Mouse (Mus musculus) heart, embryonic 12.5 days (tissue): ENCODE results near the gene Tomt. TPM values are rescaled to one million over a fixed set of nuclear protein-coding genes. Genes with fewer than 3 reads are reported as not detected.
"Not testable (repeated sequence)": the region's sequence is repeated elsewhere in the genome, so short reads cannot be mapped to it uniquely, and the experiment has no call there.

Experiments
- ATAC-seq: fragments of 200-750 bp; cut with Nextera tagmentation; 2 replicates; pipeline ENCODE4 v1.8.0; 2017; ENCODE audit warnings: moderate TSS enrichment, moderate library complexity; ENCODE audit not compliant: insufficient number of reproducible peaks, low FRiP score
- H3K27ac ChIP-seq: fragments of 300-500 bp; sonication (generic); 2 replicates; pipeline ENCODE4 v1.5.1; 2016; ENCODE audit warnings: mild to moderate bottlenecking, moderate library complexity; ENCODE audit not compliant: poor library complexity, severe bottlenecking
- H3K27me3 ChIP-seq: fragments of 300-500 bp; sonication (generic); replicated peaks from 2 replicates; pipeline ENCODE4 v1.6.1; 2016; ENCODE audit warnings: mild to moderate bottlenecking, moderate library complexity
- H3K36me3 ChIP-seq: fragments of 300-500 bp; sonication (generic); 2 replicates; pipeline ENCODE4 v1.6.1; 2016; ENCODE audit warnings: mild to moderate bottlenecking, moderate library complexity
- H3K4me1 ChIP-seq: fragments of 300-500 bp; sonication (generic); replicated peaks from 2 replicates; pipeline ENCODE4 v1.6.1; 2016; ENCODE audit warnings: mild to moderate bottlenecking
- H3K4me2 ChIP-seq: fragments of 300-500 bp; sonication (generic); 2 replicates; pipeline ENCODE4 v1.6.1; 2016; ENCODE audit warnings: mild to moderate bottlenecking, moderate library complexity
- H3K4me3 ChIP-seq: fragments of 300-500 bp; sonication (generic); 2 replicates; pipeline ENCODE4 v1.5.1; 2016; ENCODE audit warnings: mild to moderate bottlenecking
- H3K9ac ChIP-seq: fragments of 300-500 bp; sonication (generic); 2 replicates; pipeline ENCODE4 v1.6.1; 2016; ENCODE audit warnings: mild to moderate bottlenecking, moderate library complexity
- H3K9me3 ChIP-seq: fragments of 300-500 bp; sonication (generic); replicated peaks from 2 replicates; pipeline ENCODE4 v1.6.1; 2016; ENCODE audit warnings: mild to moderate bottlenecking, moderate library complexity
- WGBS: fragments of 180-500 bp; shearing (Covaris S2); methylation state at CpG from one replicate; pipeline ENCODE4 v1.1.7; 2016; 5-methylcytosine and 5-hydroxymethylcytosine counted together
- polyA plus RNA-seq: library from polyadenylated mRNA; unstranded; fragments of >200 nt; fragmentation: Nextera tagmentation; extraction: Ambion mirVana; gene quantifications from 2 replicates; pipeline ENCODE4 v1.2.1, GENCODE M21; 2016

The Tomt gene
- 0.42 and 0.45 TPM in 2 replicates for polyA plus RNA-seq

DNA sequence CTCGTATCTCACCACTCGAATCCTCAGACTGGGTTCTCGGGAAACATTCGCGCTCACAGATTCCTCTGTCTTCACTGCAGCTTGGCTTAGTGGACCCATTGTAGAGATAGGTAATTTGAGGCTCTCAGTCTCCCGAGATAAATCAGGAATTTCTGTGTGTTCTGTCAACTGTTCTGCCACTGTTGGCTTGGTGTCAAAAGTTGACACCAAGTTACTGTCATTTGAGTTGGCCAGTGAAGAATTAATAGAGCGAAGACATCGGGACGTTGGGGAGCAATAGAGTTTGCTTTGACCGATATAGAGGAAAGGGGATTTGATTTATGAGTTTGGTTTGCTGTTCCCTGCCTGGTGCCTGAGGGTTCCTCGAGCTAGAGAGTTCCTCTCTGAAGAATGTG is at the start of gene Tomt:
Gene Tomt (minus strand): TSS at position 73 of the 395 bp plus-strand sequence.
- WGBS = 13% methylated on average over 11 of the region's 11 CpGs
- H3K36me3 ChIP-seq = peaks cover 29% of the 10 kb centered on the region
- ATAC-seq = no peak

DNA sequence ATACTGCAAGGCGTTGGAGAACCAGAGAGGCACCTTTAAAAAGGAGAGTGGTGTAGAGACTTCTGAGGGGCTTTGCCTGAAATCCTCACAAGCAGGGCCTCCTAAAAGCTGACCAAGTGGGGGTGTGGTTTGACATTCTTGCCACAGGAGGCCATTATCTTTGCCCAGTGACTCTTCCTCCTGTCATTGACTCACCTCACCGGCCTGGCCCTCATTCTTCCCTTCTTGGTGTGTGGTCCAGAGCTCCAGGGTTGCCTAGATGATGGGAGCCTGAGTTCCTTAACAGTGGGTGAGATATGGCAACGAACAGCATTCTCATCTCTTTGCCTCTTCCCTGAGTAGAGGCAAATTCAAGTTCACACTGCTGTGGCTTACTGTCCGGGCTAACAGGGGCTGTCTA is 49.7 kb upstream of the Tomt start:
- H3K9me3 ChIP-seq = no peaks in the 10 kb centered on the region
- WGBS = 55% methylated on average over 4 of the region's 4 CpGs
- H3K9ac ChIP-seq = no peak overlapping the region
- H3K36me3 ChIP-seq = no peaks in the 10 kb centered on the region
- no peak overlapping the region for H3K27ac ChIP-seq
- no peak overlapping the region for H3K4me3 ChIP-seq
- peaks cover 12% of the 10 kb centered on the region; the same call in 1 of the 2 replicates for H3K4me1 ChIP-seq
- ATAC-seq = no peak
- no peaks in the 10 kb centered on the region for H3K27me3 ChIP-seq
- H3K4me2 ChIP-seq = no peak overlapping the region

More for the DNA sequence above, at the start of gene Tomt:
- peak within 1 kb of the TSS; percentile 96 for H3K4me3 ChIP-seq
- H3K9ac ChIP-seq = peak within 1 kb of the TSS; percentile 96
- H3K4me2 ChIP-seq = peak within 1 kb of the TSS; percentile 81
- H3K9me3 ChIP-seq = no peaks in the 10 kb centered on the region
- no peaks in the 10 kb centered on the region for H3K27me3 ChIP-seq
- H3K27ac ChIP-seq = peak within 1 kb of the TSS; percentile 98
- H3K4me1 ChIP-seq = peaks cover 29% of the 10 kb centered on the region

DNA sequence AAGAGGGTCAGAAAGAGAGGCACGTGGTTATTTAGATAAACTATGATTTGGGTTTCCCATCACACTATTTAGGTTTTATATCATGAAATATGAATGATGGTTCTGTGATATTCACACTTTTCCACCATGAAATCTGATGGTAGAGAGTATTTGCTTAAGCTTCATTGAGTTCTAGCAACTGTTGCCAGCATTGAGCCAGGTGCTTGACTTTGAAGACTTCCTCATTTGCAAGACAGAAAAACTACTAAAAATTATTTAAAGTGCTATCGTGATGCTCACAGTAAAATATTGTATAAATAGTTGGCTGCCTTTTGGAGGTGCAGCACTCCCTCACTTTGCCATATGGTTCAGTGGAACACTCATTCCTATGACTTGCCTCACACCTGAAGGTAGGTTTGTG is 49.1 kb upstream of the Tomt start:
- no peaks in the 10 kb centered on the region for H3K36me3 ChIP-seq
- WGBS = 88% methylated on average over 2 of the region's 2 CpGs
- H3K4me2 ChIP-seq = no peak overlapping the region
- H3K9me3 ChIP-seq = no peaks in the 10 kb centered on the region
- H3K9ac ChIP-seq = no peak overlapping the region
- no peak for ATAC-seq
- no peak overlapping the region for H3K4me3 ChIP-seq
- H3K4me1 ChIP-seq = peaks cover 12% of the 10 kb centered on the region; the same call in 1 of the 2 replicates
- H3K27ac ChIP-seq = no peak overlapping the region
- H3K27me3 ChIP-seq = no peaks in the 10 kb centered on the region

- no peak overlapping the region for H3K4me2 ChIP-seq
- peaks cover 4% of the 10 kb centered on the region; the same call in 1 of the 2 replicates for H3K4me1 ChIP-seq
- H3K36me3 ChIP-seq = no peaks in the 10 kb centered on the region
- H3K9me3 ChIP-seq = no peaks in the 10 kb centered on the region
- no peak overlapping the region for H3K9ac ChIP-seq
- no peak overlapping the region for H3K27ac ChIP-seq
- H3K27me3 ChIP-seq = no peaks in the 10 kb centered on the region
- H3K4me3 ChIP-seq = no peak overlapping the region
- 91% methylated on average over 2 of the region's 2 CpGs for WGBS
- ATAC-seq = no peak
Measured at GRCm38 (mm10) chr7:101954163-101954562, 48.0 kb upstream of the Tomt start.

DNA sequence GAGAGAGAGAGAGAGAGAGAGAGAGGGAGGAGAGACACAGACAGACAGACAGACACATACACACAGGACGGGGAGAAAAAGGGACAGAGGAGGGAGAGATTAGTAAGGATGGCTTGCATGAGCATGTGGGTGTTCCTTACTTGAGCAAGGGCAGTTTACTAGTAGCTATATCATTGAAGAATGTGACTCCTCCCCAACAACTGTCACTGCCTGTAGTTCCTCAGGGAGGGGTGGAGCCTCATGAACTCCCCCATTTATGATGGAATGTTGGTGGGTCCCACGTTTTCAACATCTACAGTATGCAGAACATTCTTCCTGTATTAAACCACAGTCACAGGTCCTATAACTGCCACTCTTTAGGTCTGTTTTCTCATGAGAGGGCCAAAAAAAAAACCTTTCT is 45.9 kb upstream of the Tomt start:
- peaks cover 4% of the 10 kb centered on the region; the same call in 1 of the 2 replicates for H3K4me1 ChIP-seq
- no peak overlapping the region for H3K4me3 ChIP-seq
- H3K36me3 ChIP-seq = no peaks in the 10 kb centered on the region
- H3K27ac ChIP-seq = no peak overlapping the region
- H3K27me3 ChIP-seq = no peaks in the 10 kb centered on the region
- 45% methylated on average over 2 of the region's 2 CpGs for WGBS
- H3K4me2 ChIP-seq = no peak overlapping the region
- no peak overlapping the region for H3K9ac ChIP-seq
- ATAC-seq = no peak
- no peaks in the 10 kb centered on the region for H3K9me3 ChIP-seq

DNA sequence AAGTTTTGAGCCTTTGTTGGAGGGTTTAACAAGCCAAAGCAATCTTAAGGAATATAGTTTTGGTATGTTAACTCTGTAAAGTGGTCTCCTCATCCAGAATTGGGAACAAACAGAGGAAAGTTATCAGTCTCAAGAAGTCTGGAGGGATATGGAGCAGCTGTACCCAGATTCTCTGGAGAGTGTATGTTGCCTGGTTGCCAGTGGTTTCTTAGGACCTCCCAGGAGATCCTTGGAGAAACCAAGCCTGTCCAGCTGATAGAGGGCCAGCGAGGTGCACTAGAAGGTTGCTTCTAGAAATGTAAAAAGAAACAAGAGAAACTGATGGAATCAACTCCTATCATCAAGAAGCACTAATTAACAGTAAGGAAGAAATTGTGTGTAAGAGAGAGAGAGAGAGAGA is 45.5 kb upstream of the Tomt start:
- no peak overlapping the region for H3K27ac ChIP-seq
- no peaks in the 10 kb centered on the region for H3K36me3 ChIP-seq
- no peak overlapping the region for H3K4me2 ChIP-seq
- H3K4me3 ChIP-seq = no peak overlapping the region
- ATAC-seq = no peak
- no peaks in the 10 kb centered on the region for H3K9me3 ChIP-seq
- H3K9ac ChIP-seq = no peak overlapping the region
- H3K27me3 ChIP-seq = no peaks in the 10 kb centered on the region
- WGBS = 77% methylated on average over 1 of the region's 1 CpGs
- peaks cover 4% of the 10 kb centered on the region; the same call in 1 of the 2 replicates for H3K4me1 ChIP-seq

DNA sequence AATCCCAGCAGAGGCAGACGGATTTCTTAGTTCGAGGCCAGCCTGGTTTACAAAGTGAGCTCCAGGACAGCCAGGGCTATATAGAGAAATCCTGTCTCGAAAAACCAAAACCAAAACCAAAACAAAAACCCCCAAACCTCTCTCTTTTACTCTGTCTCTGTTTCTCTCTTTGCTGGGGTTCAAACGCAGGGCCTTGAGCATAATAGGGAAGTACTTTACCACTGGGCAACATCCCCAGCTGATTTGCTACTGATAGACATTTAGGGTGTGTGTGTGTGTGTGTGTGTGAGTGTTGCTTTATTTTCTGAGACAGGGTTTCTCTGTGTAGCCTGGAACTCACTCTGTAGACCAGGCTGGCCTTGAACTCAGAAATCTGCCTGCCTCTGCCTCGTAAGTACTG is 42.8 kb upstream of the Tomt start:
- not testable (repeated sequence) for H3K27ac ChIP-seq, H3K36me3 ChIP-seq, H3K9me3 ChIP-seq, H3K9ac ChIP-seq, ATAC-seq, H3K4me2 ChIP-seq, H3K4me1 ChIP-seq, H3K4me3 ChIP-seq, H3K27me3 ChIP-seq
- WGBS = 91% methylated on average over 5 of the region's 5 CpGs

- Histone ChIP-seq H3K4me1 (peaks cover 11% of the 10 kb centered on the region), H3K4me3 (no peak overlapping the region), H3K27me3 (no peaks in the 10 kb centered on the region), H3K9ac (no peak overlapping the region), H3K9me3 (no peaks in the 10 kb centered on the region), H3K27ac (no peak overlapping the region), H3K4me2 (no peak overlapping the region), H3K36me3 (0 out of 2 replicates have a peak, but pooled peaks cover 3% of the 10 kb centered on the region)
- no peak for ATAC-seq
- WGBS = 92% methylated on average over 4 of the region's 4 CpGs
Measured at GRCm38 (mm10) chr7:101939758-101940157, 33.6 kb upstream of the Tomt start.

DNA sequence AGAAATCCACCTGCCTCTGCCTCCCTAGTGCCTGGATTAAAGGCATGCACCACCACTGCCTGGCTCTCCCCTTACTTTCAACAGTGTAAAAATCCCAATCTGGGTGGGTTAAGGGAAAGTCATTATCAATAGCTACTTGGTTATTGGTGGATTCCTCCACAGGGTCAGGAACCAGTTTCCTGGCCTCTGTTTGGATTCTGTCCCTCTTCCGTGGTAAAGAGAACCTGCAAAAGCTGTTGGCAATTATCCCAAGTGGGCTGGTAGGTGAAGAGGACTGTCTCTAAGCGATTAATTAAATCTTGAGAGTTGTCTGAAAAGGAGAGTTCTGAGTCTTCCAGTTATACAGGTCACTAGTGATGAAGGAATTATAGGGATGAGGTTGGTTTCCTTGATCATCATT is 32.2 kb upstream of the Tomt start:
- no peak for ATAC-seq
- WGBS = 89% methylated on average over 2 of the region's 2 CpGs
- H3K4me3 ChIP-seq = no peak overlapping the region
- H3K36me3 ChIP-seq = 0 out of 2 replicates have a peak, but pooled peaks cover 3% of the 10 kb centered on the region
- H3K27ac ChIP-seq = no peak overlapping the region
- H3K27me3 ChIP-seq = no peaks in the 10 kb centered on the region
- H3K4me2 ChIP-seq = no peak overlapping the region
- H3K9me3 ChIP-seq = no peaks in the 10 kb centered on the region
- no peak overlapping the region for H3K9ac ChIP-seq
- H3K4me1 ChIP-seq = peaks cover 15% of the 10 kb centered on the region

DNA sequence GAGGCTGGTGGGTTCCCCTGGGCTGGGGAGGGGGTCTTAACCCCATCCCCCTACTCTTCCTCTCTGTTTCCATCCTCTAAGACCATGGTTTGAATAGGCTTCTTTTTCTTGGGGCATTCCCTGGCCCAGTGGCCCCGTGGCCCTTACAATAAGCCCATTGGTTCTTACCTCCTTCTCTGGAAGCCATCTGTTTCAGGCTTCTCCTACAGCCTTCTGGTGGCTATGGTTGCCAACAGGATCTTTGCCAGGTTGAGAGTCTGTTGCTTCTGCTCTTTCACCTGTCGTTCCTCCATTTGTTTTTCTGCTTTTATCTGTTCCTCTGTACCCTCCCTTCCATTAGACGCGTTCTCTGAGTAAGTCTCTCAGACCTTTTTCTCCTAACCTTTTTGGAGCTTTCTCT is 31.4 kb upstream of the Tomt start:
- WGBS = 95% methylated on average over 4 of the region's 4 CpGs
- H3K9ac ChIP-seq = no peak overlapping the region
- 0 out of 2 replicates have a peak, but pooled peaks cover 3% of the 10 kb centered on the region for H3K36me3 ChIP-seq
- no peak overlapping the region for H3K4me2 ChIP-seq
- H3K27ac ChIP-seq = no peak overlapping the region
- H3K4me1 ChIP-seq = peaks cover 18% of the 10 kb centered on the region
- no peak overlapping the region for H3K4me3 ChIP-seq
- ATAC-seq = no peak
- H3K27me3 ChIP-seq = no peaks in the 10 kb centered on the region
- no peaks in the 10 kb centered on the region for H3K9me3 ChIP-seq

DNA sequence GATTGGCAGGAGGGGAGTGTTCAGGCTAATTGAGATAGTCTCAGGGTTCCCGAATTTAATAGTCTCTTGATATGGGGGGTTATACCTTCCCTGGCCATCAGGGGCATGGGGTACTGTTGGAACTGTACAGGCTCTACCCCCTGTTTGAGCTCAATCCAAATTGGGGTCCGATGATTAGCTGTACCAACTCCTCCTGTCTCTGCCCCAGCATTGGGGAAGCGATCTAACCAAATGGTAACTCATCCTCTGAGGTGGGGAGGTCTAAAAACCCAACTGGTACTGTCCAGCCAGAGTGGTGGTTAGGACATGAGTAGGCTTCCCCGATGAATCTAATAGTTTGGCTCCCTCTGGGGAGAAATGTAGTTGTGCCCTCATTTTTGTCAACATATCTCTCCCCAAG is 30.8 kb upstream of the Tomt start:
- no peak overlapping the region for H3K27ac ChIP-seq
- no peaks in the 10 kb centered on the region for H3K9me3 ChIP-seq
- no peak overlapping the region for H3K4me3 ChIP-seq
- 0 out of 2 replicates have a peak, but pooled peaks cover 3% of the 10 kb centered on the region for H3K36me3 ChIP-seq
- ATAC-seq = no peak
- 88% methylated on average over 4 of the region's 4 CpGs for WGBS
- H3K27me3 ChIP-seq = no peaks in the 10 kb centered on the region
- no peak overlapping the region for H3K9ac ChIP-seq
- H3K4me2 ChIP-seq = no peak overlapping the region
- peaks cover 20% of the 10 kb centered on the region for H3K4me1 ChIP-seq

DNA sequence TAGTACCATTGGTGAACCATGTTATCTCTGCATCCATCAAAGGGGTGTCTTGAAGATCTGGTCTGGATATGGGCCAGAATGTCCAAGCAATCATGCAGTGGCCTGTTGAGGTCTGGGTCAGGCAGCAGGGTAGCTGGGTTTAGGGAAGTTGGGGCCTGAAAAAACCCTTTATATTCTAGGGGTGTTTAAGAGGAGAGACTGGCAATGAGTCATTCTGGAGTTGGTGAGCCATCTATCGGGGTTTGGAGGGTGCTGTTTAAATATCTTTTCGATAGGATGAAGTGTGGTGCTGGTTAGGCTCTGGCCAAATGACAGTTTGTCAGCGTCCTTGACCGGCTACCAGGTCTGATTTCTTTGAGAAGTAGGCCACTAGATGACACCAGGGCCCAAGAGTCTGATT is 29.8 kb upstream of the Tomt start:
- no peak for ATAC-seq
- WGBS = 87% methylated on average over 4 of the region's 4 CpGs
- peaks cover 20% of the 10 kb centered on the region for H3K4me1 ChIP-seq
- H3K4me2 ChIP-seq = no peak overlapping the region
- H3K36me3 ChIP-seq = 0 out of 2 replicates have a peak, but pooled peaks cover 3% of the 10 kb centered on the region
- no peaks in the 10 kb centered on the region for H3K9me3 ChIP-seq
- H3K27me3 ChIP-seq = no peaks in the 10 kb centered on the region
- no peak overlapping the region for H3K9ac ChIP-seq
- no peak overlapping the region for H3K4me3 ChIP-seq
- no peak overlapping the region for H3K27ac ChIP-seq
